Mouse (Mus musculus) lung, embryonic 16.5 days (tissue): ENCODE results near the gene Skida1. TPM values are rescaled to one million over a fixed set of nuclear protein-coding genes. Genes with fewer than 3 reads are reported as not detected.

Experiments
- ATAC-seq: fragments of 200-750 bp; cut with Nextera tagmentation; 2 replicates; pipeline ENCODE4 v1.8.0; 2017; ENCODE audit warnings: low read depth, mild to moderate bottlenecking, moderate library complexity
- H3K27ac ChIP-seq: fragments of 300-500 bp; sonication (generic); 2 replicates; pipeline ENCODE4 v1.5.1; 2014; ENCODE audit warnings: mild to moderate bottlenecking, control low read depth, low read length
- H3K27me3 ChIP-seq: fragments of 300-500 bp; sonication (generic); 2 replicates; pipeline ENCODE4 v1.6.1; 2014; ENCODE audit warnings: low read depth, low read length, mixed read lengths; ENCODE audit not compliant: control insufficient read depth, insufficient read depth
- H3K36me3 ChIP-seq: fragments of 300-500 bp; sonication (generic); 2 replicates; pipeline ENCODE4 v1.6.1; 2014; ENCODE audit warnings: low read length; ENCODE audit not compliant: control insufficient read depth, insufficient read depth
- H3K4me1 ChIP-seq: fragments of 300-500 bp; sonication (generic); replicated peaks from 2 replicates; pipeline ENCODE4 v1.6.1; 2014; ENCODE audit warnings: low read length, mixed read lengths; ENCODE audit not compliant: control insufficient read depth, insufficient read depth
- H3K4me2 ChIP-seq: fragments of 300-500 bp; sonication (generic); 2 replicates; pipeline ENCODE4 v1.6.1; 2014; ENCODE audit warnings: low read depth, low read length, control low read depth
- H3K4me3 ChIP-seq: fragments of 300-500 bp; sonication (generic); 2 replicates; pipeline ENCODE4 v1.5.1; 2014; ENCODE audit warnings: mild to moderate bottlenecking, low read length, control low read depth
- H3K9ac ChIP-seq: fragments of 300-500 bp; sonication (generic); 2 replicates; pipeline ENCODE4 v1.6.1; 2014; ENCODE audit warnings: low read length, control low read depth
- H3K9me3 ChIP-seq: fragments of 300-500 bp; sonication (generic); 2 replicates; pipeline ENCODE4 v1.6.1; 2016; ENCODE audit warnings: low read length; ENCODE audit not compliant: control insufficient read depth
- WGBS: fragments of 180-500 bp; shearing (Covaris S2); extraction: QIAGEN DNeasy Blood & Tissue Kit; methylation state at CpG from one replicate; pipeline ENCODE4 v1.1.7; 2014; 5-methylcytosine and 5-hydroxymethylcytosine counted together
- polyA plus RNA-seq: library from polyadenylated mRNA; unstranded; fragments of >200 nt; fragmentation: Nextera tagmentation; extraction: Ambion mirVana; gene quantifications from 2 replicates; pipeline ENCODE4 v1.2.1, GENCODE M21; 2015

The Skida1 gene
- polyA plus RNA-seq, 1 experiment from 2014 or later = 5.1 TPM

DNA sequence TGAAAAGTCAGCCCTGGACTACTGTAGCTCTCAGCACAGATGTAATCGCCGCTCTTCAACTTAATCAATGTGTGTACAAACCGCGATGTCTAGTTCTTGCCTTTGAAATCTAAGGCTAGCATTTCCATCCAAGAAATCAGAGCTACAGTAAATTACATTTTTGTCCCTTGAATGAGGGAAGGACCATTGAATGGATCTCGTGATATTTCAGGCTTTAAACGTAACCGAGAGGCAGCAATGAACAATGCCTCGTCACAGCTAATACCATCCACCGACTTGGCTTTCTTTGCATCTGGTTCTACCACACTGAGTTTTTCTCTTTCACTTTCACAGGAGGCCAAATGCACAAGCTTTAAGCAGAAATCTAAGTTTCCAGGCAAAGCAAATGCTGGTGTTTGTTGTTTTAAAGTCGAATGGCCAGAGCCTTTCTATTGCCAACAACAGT, 1.7 kb upstream of the Skida1 start:
- peak overlapping the region; percentile 48 for H3K9ac ChIP-seq
- no peaks in the 10 kb centered on the region for H3K9me3 ChIP-seq
- H3K4me1 ChIP-seq = peaks cover 19% of the 10 kb centered on the region
- no peak for ATAC-seq
- H3K36me3 ChIP-seq = no peaks in the 10 kb centered on the region
- WGBS = 7% methylated on average over 10 of the region's 10 CpGs
- H3K4me2 ChIP-seq = peak overlapping the region; percentile 74
- peak overlapping the region; percentile 79 for H3K27ac ChIP-seq
- H3K27me3 ChIP-seq = no peaks in the 10 kb centered on the region
- peak overlapping the region; percentile 31 for H3K4me3 ChIP-seq

GRCm38 (mm10) chr2:18050018-18050417, 1.2 kb upstream of the Skida1 start:
- Histone ChIP-seq H3K9ac (peak overlapping the region; percentile 96), H3K27ac (peak overlapping the region; percentile 99), H3K36me3 (no peaks in the 10 kb centered on the region), H3K4me2 (peak overlapping the region; percentile 74), H3K4me3 (peak overlapping the region; percentile 88), H3K4me1 (peaks cover 22% of the 10 kb centered on the region), H3K27me3 (no peaks in the 10 kb centered on the region), H3K9me3 (no peaks in the 10 kb centered on the region)
- WGBS = 16% methylated on average over 2 of the region's 2 CpGs
- no peak for ATAC-seq

GRCm38 (mm10) chr2:18049279-18049821, 499 bp upstream of the Skida1 start:
- H3K36me3 ChIP-seq = no peaks in the 10 kb centered on the region
- peak overlapping the region; percentile 96 for H3K9ac ChIP-seq
- peak overlapping the region; percentile 88 for H3K4me3 ChIP-seq
- H3K4me1 ChIP-seq = peaks cover 25% of the 10 kb centered on the region
- peak overlapping the region; percentile 74 for H3K4me2 ChIP-seq
- ATAC-seq = peak; percentile 25; the same call in 1 of the 2 replicates
- 11% methylated on average over 11 of the region's 11 CpGs for WGBS
- H3K9me3 ChIP-seq = no peaks in the 10 kb centered on the region
- H3K27me3 ChIP-seq = no peaks in the 10 kb centered on the region
- peak overlapping the region; percentile 99 for H3K27ac ChIP-seq

DNA sequence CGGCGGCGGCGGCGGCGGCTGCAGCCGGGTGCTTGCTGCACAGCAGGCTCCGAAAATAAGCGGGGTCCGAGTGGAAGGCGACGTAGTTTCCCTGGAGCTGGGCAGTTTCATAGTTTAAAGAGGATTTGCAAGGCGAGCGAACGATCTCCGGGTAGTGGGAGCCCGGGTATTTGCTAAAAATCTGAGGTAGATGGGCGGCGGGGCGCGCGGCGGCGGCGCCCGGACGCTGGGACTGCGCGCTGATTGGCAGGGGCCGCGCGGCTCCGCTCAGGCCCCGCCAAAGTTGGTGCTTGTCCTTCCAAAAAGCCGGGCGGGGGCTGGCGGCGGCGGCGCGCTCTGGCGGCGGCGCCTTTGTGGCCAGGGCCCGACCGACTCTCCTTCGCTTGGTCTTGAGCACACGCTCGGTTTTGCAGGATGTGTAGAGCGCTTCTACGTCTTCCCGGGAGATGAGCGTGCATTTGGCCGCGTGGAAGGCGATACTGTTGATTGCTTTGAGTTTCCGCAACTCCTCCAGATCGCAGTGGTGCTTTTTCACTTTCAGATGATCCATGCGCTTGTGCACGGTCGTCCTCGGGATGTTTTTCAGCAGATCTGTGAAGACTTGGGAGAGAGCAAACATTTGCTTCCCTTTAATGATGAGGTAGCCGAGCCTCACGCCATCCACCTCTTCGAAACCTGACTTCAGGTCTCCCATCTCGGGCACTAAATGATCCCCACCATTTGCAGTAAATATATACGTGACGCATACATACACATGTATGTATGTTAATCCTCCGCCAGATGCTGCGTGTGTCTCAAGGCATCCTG, 1.0 kb downstream of the Skida1 start:
- H3K36me3 ChIP-seq = no peaks in the 10 kb centered on the region
- H3K27ac ChIP-seq = peak overlapping the region; percentile 99
- peak overlapping the region; percentile 88 for H3K4me3 ChIP-seq
- peak overlapping the region; percentile 96 for H3K9ac ChIP-seq
- H3K27me3 ChIP-seq = no peaks in the 10 kb centered on the region
- peak; percentile 84 for ATAC-seq
- H3K4me2 ChIP-seq = peak overlapping the region; percentile 74
- H3K9me3 ChIP-seq = no peaks in the 10 kb centered on the region
- H3K4me1 ChIP-seq = peaks cover 28% of the 10 kb centered on the region
- under 1% methylated on average over 66 of the region's 70 CpGs for WGBS

DNA sequence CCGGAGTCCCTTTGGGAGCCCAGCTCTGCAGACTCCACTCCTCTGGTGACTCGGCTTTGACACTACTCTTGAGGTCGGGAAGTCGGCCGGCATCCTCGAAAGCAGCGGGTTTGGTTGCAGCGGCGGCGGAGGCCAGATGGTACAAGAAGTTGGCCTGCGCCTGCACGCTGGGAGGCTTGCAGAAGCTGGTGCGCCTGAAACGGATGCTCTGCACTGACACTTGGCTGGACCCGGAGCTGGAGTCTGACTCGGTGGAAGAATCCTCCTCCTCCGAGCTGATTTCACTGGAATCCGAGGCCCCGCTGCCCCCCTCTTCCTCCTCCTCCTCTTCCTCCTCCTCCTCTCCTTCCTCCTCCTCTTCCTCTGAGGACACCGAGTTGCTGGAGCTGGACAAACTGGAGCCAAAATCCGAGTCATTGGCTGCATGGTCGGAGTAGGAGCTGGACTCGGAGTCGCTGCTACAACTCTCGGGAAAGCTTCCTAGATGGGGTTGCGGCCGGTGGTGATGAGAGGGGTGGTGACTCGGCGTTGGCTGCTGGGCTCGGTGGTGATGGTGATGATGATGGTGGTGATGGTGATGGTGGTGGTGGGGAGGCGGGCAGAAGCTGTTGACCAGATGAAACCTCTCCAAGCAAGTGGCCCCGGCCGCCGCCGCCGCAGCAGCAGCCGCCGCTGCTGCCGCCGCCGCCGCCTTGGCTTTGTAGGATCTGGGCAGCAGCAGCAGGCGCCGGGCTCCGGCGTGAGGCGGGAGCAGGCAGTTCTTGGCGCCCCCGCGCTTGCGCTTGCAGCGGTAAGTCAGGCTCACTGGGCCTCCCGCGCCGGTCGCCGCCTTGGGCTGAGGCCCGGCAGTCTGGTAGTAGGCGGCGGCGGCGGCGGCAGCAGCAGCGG, 1.8 kb downstream of the Skida1 start:
- H3K9me3 ChIP-seq = no peaks in the 10 kb centered on the region
- peak; percentile 53 for ATAC-seq
- WGBS = under 1% methylated on average over 61 of the region's 64 CpGs
- H3K4me1 ChIP-seq = peaks cover 36% of the 10 kb centered on the region
- peak overlapping the region; percentile 99 for H3K27ac ChIP-seq
- H3K4me2 ChIP-seq = peak overlapping the region; percentile 74
- H3K9ac ChIP-seq = peak overlapping the region; percentile 96
- H3K4me3 ChIP-seq = peak overlapping the region; percentile 88
- no peaks in the 10 kb centered on the region for H3K27me3 ChIP-seq
- no peaks in the 10 kb centered on the region for H3K36me3 ChIP-seq

DNA sequence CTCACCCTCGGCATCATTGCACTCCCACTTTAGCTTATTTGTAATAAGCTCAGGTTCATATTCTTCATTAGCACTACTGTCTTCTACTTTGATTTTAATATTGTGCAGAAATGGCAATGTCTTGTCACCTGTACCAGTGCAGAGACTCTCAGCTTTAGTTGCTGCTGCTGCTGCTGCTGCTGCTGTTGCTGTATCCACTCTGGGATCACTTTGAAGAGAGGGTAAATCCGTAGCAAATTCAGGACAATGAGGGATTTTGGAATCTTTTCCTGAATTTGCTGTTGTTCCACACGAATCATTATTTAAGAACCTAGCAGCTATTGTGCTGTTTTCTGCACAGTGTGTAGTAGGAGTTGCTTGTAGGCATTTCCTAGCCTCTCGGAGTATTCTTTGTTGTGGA, 2.7 kb downstream of the Skida1 start:
- WGBS = under 1% methylated on average over 4 of the region's 4 CpGs
- H3K4me3 ChIP-seq = peak overlapping the region; percentile 88
- H3K4me1 ChIP-seq = peaks cover 42% of the 10 kb centered on the region
- no peak for ATAC-seq
- no peaks in the 10 kb centered on the region for H3K9me3 ChIP-seq
- H3K36me3 ChIP-seq = no peaks in the 10 kb centered on the region
- no peaks in the 10 kb centered on the region for H3K27me3 ChIP-seq
- peak overlapping the region; percentile 99 for H3K27ac ChIP-seq
- H3K4me2 ChIP-seq = peak overlapping the region; percentile 74
- peak overlapping the region; percentile 96 for H3K9ac ChIP-seq

DNA sequence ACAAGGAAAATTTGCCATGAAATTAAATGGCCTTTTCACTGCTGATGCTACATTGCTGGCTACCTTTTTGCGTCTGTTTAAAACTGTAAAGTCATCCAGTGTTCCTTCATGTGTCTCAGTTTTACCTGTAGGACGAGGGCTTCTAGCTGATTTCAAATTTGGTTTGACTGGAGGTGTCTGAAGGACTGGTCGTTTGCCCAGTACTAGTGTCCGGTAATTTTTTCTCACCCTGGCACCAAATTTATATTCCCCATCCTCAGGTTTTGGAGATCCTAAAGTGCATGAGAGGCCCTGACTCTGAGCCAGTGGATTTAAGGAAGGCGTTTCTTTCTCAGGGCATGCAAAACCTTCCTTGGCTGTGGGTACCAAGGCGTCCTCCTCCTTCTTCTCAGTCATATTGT, 3.1 kb downstream of the Skida1 start:
- no peaks in the 10 kb centered on the region for H3K27me3 ChIP-seq
- H3K4me1 ChIP-seq = peaks cover 46% of the 10 kb centered on the region
- WGBS = 12% methylated on average over 6 of the region's 6 CpGs
- H3K9me3 ChIP-seq = no peaks in the 10 kb centered on the region
- peak overlapping the region; percentile 88 for H3K4me3 ChIP-seq
- peak overlapping the region; percentile 74 for H3K4me2 ChIP-seq
- H3K27ac ChIP-seq = peak overlapping the region; percentile 99
- no peak for ATAC-seq
- peak overlapping the region; percentile 96 for H3K9ac ChIP-seq
- H3K36me3 ChIP-seq = no peaks in the 10 kb centered on the region

DNA sequence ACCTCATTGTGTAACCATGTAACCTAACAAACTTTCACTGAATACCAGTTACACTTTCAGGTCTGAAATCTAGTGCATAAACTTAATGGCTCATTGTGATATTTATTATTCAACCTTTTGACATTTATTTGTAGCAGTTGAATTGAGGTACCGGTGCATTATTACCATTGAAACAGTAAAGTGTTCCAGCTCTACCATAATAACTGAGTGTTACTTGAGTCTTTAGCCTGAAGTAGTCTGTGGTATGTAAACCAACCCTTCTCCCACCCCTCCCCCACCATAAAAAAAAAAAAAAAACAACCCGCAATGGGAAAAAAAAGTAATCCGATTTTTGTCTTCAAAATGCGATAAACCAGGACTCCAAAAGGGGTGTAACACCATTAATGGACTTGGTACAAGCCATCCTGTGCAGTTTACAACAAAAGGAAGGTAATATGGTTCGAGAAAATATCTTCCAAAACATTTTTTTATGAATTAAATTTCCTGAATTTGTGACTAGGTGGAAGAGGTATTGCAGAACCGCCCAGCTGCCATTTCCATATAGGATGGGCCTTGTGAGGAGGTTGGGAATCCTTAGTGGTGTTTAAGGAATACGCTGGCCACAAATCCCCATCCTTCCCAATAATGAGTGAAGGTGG, 3.6 kb downstream of the Skida1 start:
- Histone ChIP-seq H3K27me3 (no peaks in the 10 kb centered on the region), H3K4me1 (peaks cover 51% of the 10 kb centered on the region), H3K9me3 (no peaks in the 10 kb centered on the region), H3K4me3 (peak overlapping the region; percentile 88), H3K4me2 (peak overlapping the region; percentile 74), H3K9ac (peak overlapping the region; percentile 96), H3K36me3 (no peaks in the 10 kb centered on the region), H3K27ac (peak overlapping the region; percentile 99; the same call in 1 of the 2 replicates)
- WGBS = 12% methylated on average over 7 of the region's 7 CpGs
- no peak for ATAC-seq
